Mouse (Mus musculus): Measurements from ENCODE around the gene Plekhb2. TPM values are rescaled to one million over a fixed set of nuclear protein-coding genes. Genes with fewer than 3 reads are reported as not detected.
A peak's percentile ranks its signal among the peaks of the same experiment; 100 is the strongest.

Gene Plekhb2
- polyA plus RNA-seq, 1 experiment = 209 TPM

DNA sequence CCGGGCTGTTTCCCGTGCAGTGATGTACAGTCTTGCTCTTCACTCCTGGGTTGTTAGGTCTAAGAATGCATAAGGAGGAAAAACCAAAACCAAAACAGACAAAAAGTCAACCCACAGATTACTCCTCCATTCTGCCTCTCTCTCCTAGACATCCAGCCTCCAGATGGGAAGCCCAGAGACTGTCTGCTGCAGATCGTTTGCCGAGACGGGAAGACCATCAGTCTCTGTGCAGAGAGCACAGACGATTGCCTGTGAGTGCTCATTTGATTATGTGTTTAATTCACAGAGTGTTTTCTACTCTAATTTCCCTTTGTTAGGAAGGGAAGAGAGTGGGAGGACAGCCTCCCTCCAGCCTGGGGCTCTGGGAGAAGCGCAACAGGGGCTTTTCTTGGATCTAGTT lies 13.5 kb downstream of the Plekhb2 start:
- H3K27ac ChIP-seq (ENCODE audit: insufficient read depth, low read length) = no peak overlapping the region
- H3K27me3 ChIP-seq (ENCODE audit: control insufficient read depth, insufficient read depth, low read length) = no peaks in the 10 kb centered on the region
- no peak for DNase-seq
- H3K4me3 ChIP-seq (replicated peaks; ENCODE audit: insufficient read depth, low read depth, low read length) = no peak overlapping the region
- WGBS = 92% methylated on average over 7 of the region's 7 CpGs
- TF ChIP-seq CTCF (IDR thresholded peaks at IDR 0.05; ENCODE audit: borderline replicate concordance, insufficient read depth, low read depth, low read length) (no peak), POLR2A (IDR thresholded peaks at IDR 0.05; ENCODE audit: borderline replicate concordance, insufficient read depth, low read length) (no peak)
- no peaks in the 10 kb centered on the region for H3K4me1 ChIP-seq (ENCODE audit: control insufficient read depth, insufficient read depth, low read length)

DNA sequence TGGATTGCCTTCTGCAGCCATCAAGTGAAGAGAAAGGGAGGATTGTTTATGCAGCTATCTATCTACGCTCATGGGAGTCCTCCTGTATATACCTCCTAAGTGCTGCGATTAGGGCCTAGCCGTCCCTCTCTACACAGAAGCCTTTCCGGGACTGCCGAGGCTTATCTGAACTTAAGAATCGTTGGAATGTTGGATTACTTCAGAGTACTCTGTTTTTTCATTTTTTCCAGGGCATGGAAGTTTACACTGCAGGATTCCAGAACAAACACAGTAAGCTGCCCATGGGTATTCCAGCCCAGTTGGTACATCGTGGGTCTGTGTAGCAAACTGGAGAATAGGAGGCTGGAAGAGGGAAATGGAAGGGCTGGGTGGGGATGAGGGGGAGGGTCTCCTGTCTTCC lies 14.5 kb downstream of the Plekhb2 start:
- no peak overlapping the region for H3K27ac ChIP-seq (ENCODE audit: insufficient read depth, low read length)
- DNase-seq = no peak
- 94% methylated on average over 7 of the region's 7 CpGs for WGBS
- no peak overlapping the region for H3K4me3 ChIP-seq (replicated peaks; ENCODE audit: insufficient read depth, low read depth, low read length)
- no peaks in the 10 kb centered on the region for H3K4me1 ChIP-seq (ENCODE audit: control insufficient read depth, insufficient read depth, low read length)
- TF ChIP-seq CTCF (IDR thresholded peaks at IDR 0.05; ENCODE audit: borderline replicate concordance, insufficient read depth, low read depth, low read length) (no peak), POLR2A (IDR thresholded peaks at IDR 0.05; ENCODE audit: borderline replicate concordance, insufficient read depth, low read length) (no peak)
- no peaks in the 10 kb centered on the region for H3K27me3 ChIP-seq (ENCODE audit: control insufficient read depth, insufficient read depth, low read length)

DNA sequence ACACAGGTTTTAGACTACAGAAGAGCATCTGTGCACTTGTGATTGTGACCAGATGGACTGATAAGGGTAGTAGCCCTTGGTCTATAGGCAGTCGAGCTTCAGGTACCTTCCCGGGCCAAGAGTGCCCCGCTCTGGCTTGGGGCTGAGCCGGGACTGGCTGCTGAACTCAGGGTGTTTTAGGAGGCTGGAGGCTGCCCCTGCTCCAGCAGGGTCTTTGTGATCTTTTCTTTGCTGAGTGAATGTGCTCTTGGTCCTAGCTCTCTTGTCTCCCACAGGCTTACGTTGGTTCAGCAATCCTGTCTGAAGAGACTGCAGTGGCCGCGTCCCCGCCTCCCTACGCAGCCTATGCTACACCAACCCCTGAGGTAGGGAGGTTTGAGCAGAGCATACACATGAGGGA lies 16.1 kb downstream of the Plekhb2 start:
- H3K27ac ChIP-seq (ENCODE audit: insufficient read depth, low read length) = no peak overlapping the region
- WGBS = 87% methylated on average over 9 of the region's 9 CpGs
- H3K4me1 ChIP-seq (ENCODE audit: control insufficient read depth, insufficient read depth, low read length) = no peaks in the 10 kb centered on the region
- DNase-seq = no peak
- TF ChIP-seq CTCF (IDR thresholded peaks at IDR 0.05; ENCODE audit: borderline replicate concordance, insufficient read depth, low read depth, low read length) (no peak), POLR2A (IDR thresholded peaks at IDR 0.05; ENCODE audit: borderline replicate concordance, insufficient read depth, low read length) (no peak)
- no peaks in the 10 kb centered on the region for H3K27me3 ChIP-seq (ENCODE audit: control insufficient read depth, insufficient read depth, low read length)
- no peak overlapping the region for H3K4me3 ChIP-seq (replicated peaks; ENCODE audit: insufficient read depth, low read depth, low read length)

DNA sequence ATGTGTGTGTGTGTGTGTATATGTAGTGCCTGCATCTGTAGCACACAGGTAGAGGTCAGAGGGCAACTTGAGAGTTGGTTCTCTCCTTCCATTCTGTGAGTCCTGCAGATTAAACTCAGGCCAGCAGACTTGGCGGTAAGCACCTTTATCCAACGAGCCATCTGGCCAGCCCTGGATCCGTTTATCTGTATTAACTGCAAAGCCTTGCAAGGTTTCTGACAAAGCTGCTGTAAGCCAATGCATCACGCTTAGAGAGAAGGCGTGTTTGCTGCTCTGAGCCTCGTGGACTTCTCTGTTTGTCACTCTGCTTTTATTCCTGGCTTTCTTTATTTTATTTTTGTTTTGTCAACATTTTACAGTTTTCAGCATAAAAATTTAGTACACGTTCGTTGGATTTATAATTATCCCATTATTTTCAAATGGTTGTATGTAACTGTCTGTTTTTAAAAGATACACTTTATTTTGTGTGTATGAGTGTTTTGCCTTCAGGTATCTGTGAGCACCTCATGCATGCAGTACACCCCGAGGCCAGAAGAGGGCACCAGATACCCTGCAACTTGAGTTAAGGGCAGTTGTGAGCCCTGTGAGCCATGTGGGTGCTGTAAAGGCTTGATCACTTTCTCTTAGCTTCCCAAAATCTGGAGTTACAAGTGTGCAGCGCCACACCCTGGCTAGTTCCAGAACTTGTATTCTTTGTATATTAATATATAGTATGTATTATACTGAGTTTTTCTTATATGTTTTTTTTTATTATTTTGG lies 17.2 kb downstream of the Plekhb2 start:
- WGBS = 26% methylated on average over 10 of the region's 10 CpGs
- H3K27ac ChIP-seq (ENCODE audit: insufficient read depth, low read length) = no peak overlapping the region
- H3K27me3 ChIP-seq (ENCODE audit: control insufficient read depth, insufficient read depth, low read length) = no peaks in the 10 kb centered on the region
- TF ChIP-seq CTCF (IDR thresholded peaks at IDR 0.05; ENCODE audit: borderline replicate concordance, insufficient read depth, low read depth, low read length) = peak; percentile 90
- no peak for TF ChIP-seq POLR2A (IDR thresholded peaks at IDR 0.05; ENCODE audit: borderline replicate concordance, insufficient read depth, low read length)
- no peaks in the 10 kb centered on the region for H3K4me1 ChIP-seq (ENCODE audit: control insufficient read depth, insufficient read depth, low read length)
- no peak overlapping the region for H3K4me3 ChIP-seq (replicated peaks; ENCODE audit: insufficient read depth, low read depth, low read length)
- DNase-seq = peak; percentile 81 to 86

DNA sequence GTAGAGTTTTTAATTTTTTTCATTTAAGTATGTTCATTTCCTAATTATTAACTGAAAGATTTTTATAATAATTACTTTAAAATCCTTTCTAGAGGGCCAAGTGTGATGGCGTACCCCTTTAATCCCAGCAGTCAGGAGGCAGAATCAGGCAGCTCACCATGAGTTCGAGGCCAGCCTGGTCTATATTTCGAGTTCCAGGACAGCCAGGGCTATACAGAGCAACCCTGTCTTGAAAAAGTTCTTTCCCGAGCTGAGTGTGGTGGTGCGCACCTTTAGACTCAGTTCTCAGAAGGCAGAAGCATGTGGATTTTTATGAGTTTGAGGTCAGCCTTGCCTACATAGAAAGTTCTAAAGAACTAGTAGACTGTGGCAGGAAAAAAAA lies 17.8 kb downstream of the Plekhb2 start:
- DNase-seq = no peak
- Histone ChIP-seq H3K27me3 (ENCODE audit: control insufficient read depth, insufficient read depth, low read length) (no peaks in the 10 kb centered on the region), H3K4me1 (ENCODE audit: control insufficient read depth, insufficient read depth, low read length) (no peaks in the 10 kb centered on the region), H3K27ac (ENCODE audit: insufficient read depth, low read length) (no peak overlapping the region), H3K4me3 (replicated peaks; ENCODE audit: insufficient read depth, low read depth, low read length) (no peak overlapping the region)
- WGBS = 91% methylated on average over 5 of the region's 5 CpGs
- TF ChIP-seq POLR2A (IDR thresholded peaks at IDR 0.05; ENCODE audit: borderline replicate concordance, insufficient read depth, low read length) = no peak
- TF ChIP-seq CTCF (IDR thresholded peaks at IDR 0.05; ENCODE audit: borderline replicate concordance, insufficient read depth, low read depth, low read length) = no peak

DNA sequence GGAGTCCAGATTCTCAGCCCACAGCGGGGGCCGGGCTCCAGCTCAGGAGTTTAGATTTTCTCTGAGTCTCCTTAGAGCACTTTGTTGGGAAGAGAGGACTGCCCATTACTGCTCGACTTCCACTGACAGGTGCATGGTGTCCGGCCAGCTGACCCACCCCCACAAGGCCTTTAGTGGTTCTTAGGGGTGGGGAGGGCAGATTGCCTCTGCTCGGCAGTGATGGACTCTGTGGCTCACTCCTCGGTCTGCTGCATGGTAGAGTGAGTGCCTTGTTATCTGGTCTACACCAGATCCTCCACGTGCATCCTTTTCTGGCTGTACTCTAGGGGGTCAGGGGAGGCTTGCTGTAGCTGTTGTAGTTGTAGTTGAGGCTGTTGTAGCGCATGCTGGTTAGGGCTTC lies 18.6 kb downstream of the Plekhb2 start:
- DNase-seq = no peak
- no peak overlapping the region for H3K27ac ChIP-seq (ENCODE audit: insufficient read depth, low read length)
- no peaks in the 10 kb centered on the region for H3K4me1 ChIP-seq (ENCODE audit: control insufficient read depth, insufficient read depth, low read length)
- TF ChIP-seq CTCF (IDR thresholded peaks at IDR 0.05; ENCODE audit: borderline replicate concordance, insufficient read depth, low read depth, low read length) (no peak), POLR2A (IDR thresholded peaks at IDR 0.05; ENCODE audit: borderline replicate concordance, insufficient read depth, low read length) (no peak)
- H3K27me3 ChIP-seq (ENCODE audit: control insufficient read depth, insufficient read depth, low read length) = no peaks in the 10 kb centered on the region
- WGBS = 91% methylated on average over 8 of the region's 8 CpGs
- no peak overlapping the region for H3K4me3 ChIP-seq (replicated peaks; ENCODE audit: insufficient read depth, low read depth, low read length)

DNA sequence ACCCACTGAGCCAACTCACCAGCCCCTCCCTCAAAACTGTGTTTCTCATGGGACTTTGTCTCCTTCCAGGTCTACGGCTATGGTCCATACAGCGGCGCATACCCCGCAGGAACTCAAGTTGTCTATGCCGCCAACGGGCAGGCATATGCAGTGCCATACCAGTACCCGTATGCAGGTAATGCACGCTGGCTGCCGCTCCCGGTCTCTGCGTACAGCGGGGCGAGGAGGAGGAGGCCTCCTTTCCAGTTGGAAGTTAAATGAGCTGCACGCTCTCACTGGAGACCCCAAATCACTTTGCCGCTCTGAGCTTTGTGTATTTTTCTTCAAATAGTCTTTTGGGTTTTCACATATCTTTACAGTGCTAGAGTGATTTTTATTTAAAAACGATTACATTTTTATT lies 19.5 kb downstream of the Plekhb2 start:
- TF ChIP-seq CTCF (IDR thresholded peaks at IDR 0.05; ENCODE audit: borderline replicate concordance, insufficient read depth, low read depth, low read length) (no peak), POLR2A (IDR thresholded peaks at IDR 0.05; ENCODE audit: borderline replicate concordance, insufficient read depth, low read length) (no peak)
- H3K4me3 ChIP-seq (replicated peaks; ENCODE audit: insufficient read depth, low read depth, low read length) = no peak overlapping the region
- no peaks in the 10 kb centered on the region for H3K4me1 ChIP-seq (ENCODE audit: control insufficient read depth, insufficient read depth, low read length)
- H3K27me3 ChIP-seq (ENCODE audit: control insufficient read depth, insufficient read depth, low read length) = no peaks in the 10 kb centered on the region
- no peak overlapping the region for H3K27ac ChIP-seq (ENCODE audit: insufficient read depth, low read length)
- WGBS = 96% methylated on average over 16 of the region's 16 CpGs
- DNase-seq = no peak

DNA sequence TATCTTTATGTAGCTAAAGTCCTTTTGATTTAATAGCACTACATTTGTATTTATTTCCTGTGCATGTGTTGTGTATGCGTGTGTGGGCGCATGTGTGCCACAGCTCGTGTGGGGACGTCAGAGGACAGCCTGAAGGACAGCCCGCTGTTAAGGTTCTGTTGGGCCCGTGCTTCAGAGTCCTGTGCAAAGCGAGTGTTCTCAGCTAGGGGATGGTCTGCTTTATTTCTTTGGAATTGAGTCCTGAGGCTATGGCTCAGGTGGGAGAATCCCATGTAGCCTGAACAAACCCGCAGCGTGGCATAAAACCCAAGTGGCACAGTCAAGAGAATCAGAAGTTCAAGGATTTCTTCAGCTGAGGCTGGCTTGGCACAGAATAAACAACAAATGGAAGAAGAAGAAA lies 21.4 kb downstream of the Plekhb2 start:
- Histone ChIP-seq H3K4me3 (replicated peaks; ENCODE audit: insufficient read depth, low read depth, low read length) (no peak overlapping the region), H3K4me1 (ENCODE audit: control insufficient read depth, insufficient read depth, low read length) (no peaks in the 10 kb centered on the region), H3K27me3 (ENCODE audit: control insufficient read depth, insufficient read depth, low read length) (no peaks in the 10 kb centered on the region), H3K27ac (ENCODE audit: insufficient read depth, low read length) (no peak overlapping the region)
- no peak for DNase-seq
- 97% methylated on average over 9 of the region's 9 CpGs for WGBS
- no peak for TF ChIP-seq CTCF (IDR thresholded peaks at IDR 0.05; ENCODE audit: borderline replicate concordance, insufficient read depth, low read depth, low read length)
- TF ChIP-seq POLR2A (IDR thresholded peaks at IDR 0.05; ENCODE audit: borderline replicate concordance, insufficient read depth, low read length) = no peak
